Mouse (Mus musculus) limb, embryonic 10.5 days (tissue): ENCODE results near the gene Nol8. TPM values are rescaled to one million over a fixed set of nuclear protein-coding genes. Genes with fewer than 3 reads are reported as not detected.

Experiments
- DNase-seq: peaks from one replicate; pipeline ENCODE4 v3.0.0-alpha.2; 2017; ENCODE audit warnings: low spot score
- H3K27ac ChIP-seq: fragments of 300-500 bp; sonication (generic); 2 replicates; pipeline ENCODE4 v1.5.1; 2016; ENCODE audit warnings: mild to moderate bottlenecking
- H3K27me3 ChIP-seq: fragments of 300-500 bp; sonication (generic); 2 replicates; pipeline ENCODE4 v1.6.1; 2016; ENCODE audit warnings: low read depth, mild to moderate bottlenecking; ENCODE audit not compliant: poor library complexity, severe bottlenecking
- H3K36me3 ChIP-seq: fragments of 300-500 bp; sonication (generic); 2 replicates; pipeline ENCODE4 v1.6.1; 2016; ENCODE audit warnings: mild to moderate bottlenecking, moderate library complexity
- H3K4me1 ChIP-seq: fragments of 300-500 bp; sonication (generic); 2 replicates; pipeline ENCODE4 v1.6.1; 2016
- H3K4me3 ChIP-seq: fragments of 300-500 bp; sonication (generic); 2 replicates; pipeline ENCODE4 v1.5.1; 2016; ENCODE audit warnings: mild to moderate bottlenecking, moderate library complexity
- H3K9me3 ChIP-seq: fragments of 300-500 bp; sonication (generic); replicated peaks from 2 replicates; pipeline ENCODE4 v1.6.1; 2016; ENCODE audit warnings: mild to moderate bottlenecking
- WGBS: fragments of 180-500 bp; shearing (Covaris S2); methylation state at CpG from one replicate; pipeline ENCODE4 v1.1.7; 2016; 5-methylcytosine and 5-hydroxymethylcytosine counted together
- polyA plus RNA-seq: library from polyadenylated mRNA; unstranded; fragments of >200 nt; fragmentation: Nextera tagmentation; extraction: Ambion mirVana; gene quantifications from 2 replicates; pipeline ENCODE4 v1.2.1, GENCODE M21; 2016

Nol8 gene
- polyA plus RNA-seq, 1 experiment from 2014 or later, result 19.4 TPM

- 91% methylated on average over 2 of the region's 2 CpGs for WGBS
- Histone ChIP-seq H3K4me1 (no peaks in the 10 kb centered on the region), H3K27ac (no peak overlapping the region), H3K36me3 (0 out of 2 replicates have a peak, but pooled peaks cover 7% of the 10 kb centered on the region), H3K9me3 (no peaks in the 10 kb centered on the region), H3K4me3 (no peak overlapping the region), H3K27me3 (no peaks in the 10 kb centered on the region)
- no peak for DNase-seq
Observed at GRCm38 (mm10) chr13:49644731-49645529, 7.9 kb upstream of the Nol8 start.

GRCm38 (mm10) chr13:49646019-49646418 lies 6.9 kb upstream of the Nol8 start:
- WGBS, result 88% methylated on average over 1 of the region's 1 CpGs
- DNase-seq, result no peak
- no peaks in the 10 kb centered on the region for H3K9me3 ChIP-seq

GRCm38 (mm10) chr13:49651136-49651535 lies 1.7 kb upstream of the Nol8 start:
- peaks cover 12% of the 10 kb centered on the region; the same call in 1 of the 2 replicates for H3K4me1 ChIP-seq
- H3K4me3 ChIP-seq, result peak overlapping the region; percentile 84; the same call in 1 of the 2 replicates
- no peak overlapping the region for H3K27ac ChIP-seq
- no peaks in the 10 kb centered on the region for H3K9me3 ChIP-seq
- 73% methylated on average over 2 of the region's 2 CpGs for WGBS
- no peak for DNase-seq
- peaks cover 13% of the 10 kb centered on the region for H3K36me3 ChIP-seq
- H3K27me3 ChIP-seq, result no peaks in the 10 kb centered on the region

More at GRCm38 (mm10) chr13:49646019-49646418, 6.9 kb upstream of the Nol8 start:
- Histone ChIP-seq H3K27ac (no peak overlapping the region), H3K4me1 (no peaks in the 10 kb centered on the region), H3K4me3 (no peak overlapping the region), H3K36me3 (0 out of 2 replicates have a peak, but pooled peaks cover 5% of the 10 kb centered on the region), H3K27me3 (no peaks in the 10 kb centered on the region)

GRCm38 (mm10) chr13:49651781-49652351 lies 1.0 kb upstream of the Nol8 start:
- no peaks in the 10 kb centered on the region for H3K9me3 ChIP-seq
- peaks cover 19% of the 10 kb centered on the region for H3K36me3 ChIP-seq
- no peaks in the 10 kb centered on the region for H3K27me3 ChIP-seq
- peaks cover 12% of the 10 kb centered on the region; the same call in 1 of the 2 replicates for H3K4me1 ChIP-seq
- peak overlapping the region; percentile 84 for H3K27ac ChIP-seq
- H3K4me3 ChIP-seq, result peak overlapping the region; percentile 84
- DNase-seq, result no peak
- WGBS, result 4% methylated on average over 4 of the region's 4 CpGs

GRCm38 (mm10) chr13:49653180-49653541 lies 283 bp downstream of the Nol8 start:
- Histone ChIP-seq H3K27ac (peak overlapping the region; percentile 75), H3K36me3 (peaks cover 30% of the 10 kb centered on the region), H3K9me3 (no peaks in the 10 kb centered on the region), H3K4me3 (peak overlapping the region; percentile 84), H3K27me3 (no peaks in the 10 kb centered on the region), H3K4me1 (peaks cover 12% of the 10 kb centered on the region; the same call in 1 of the 2 replicates)
- WGBS, result 0% methylated on average over 16 of the region's 16 CpGs
- no peak for DNase-seq

- Histone ChIP-seq H3K4me1 (peaks cover 7% of the 10 kb centered on the region), H3K4me3 (no peak overlapping the region), H3K27me3 (no peaks in the 10 kb centered on the region), H3K27ac (no peak overlapping the region), H3K36me3 (peaks cover 64% of the 10 kb centered on the region), H3K9me3 (no peaks in the 10 kb centered on the region)
- WGBS, result 93% methylated on average over 2 of the region's 2 CpGs
- no peak for DNase-seq
Observed at GRCm38 (mm10) chr13:49677793-49678192, 24.9 kb downstream of the Nol8 start.

GRCm38 (mm10) chr13:49681351-49682232 lies 28.7 kb downstream of the Nol8 start, which contains the start of gene Iars:
Gene Iars (plus strand): TSS chr13:49682100.
- Histone ChIP-seq H3K36me3 (peaks cover 45% of the 10 kb centered on the region), H3K27me3 (no peaks in the 10 kb centered on the region), H3K27ac (peak within 1 kb of the TSS; percentile 88), H3K9me3 (no peaks in the 10 kb centered on the region), H3K4me3 (peak within 1 kb of the TSS; percentile 84), H3K4me1 (peaks cover 19% of the 10 kb centered on the region)
- DNase-seq, result peak; percentile 99
- WGBS, result 6% methylated on average over 26 of the region's 26 CpGs

GRCm38 (mm10) chr13:49682233-49682846 lies 29.5 kb downstream of the Nol8 start:
- Histone ChIP-seq H3K36me3 (peaks cover 40% of the 10 kb centered on the region), H3K4me3 (peak overlapping the region; percentile 84), H3K9me3 (no peaks in the 10 kb centered on the region), H3K27me3 (no peaks in the 10 kb centered on the region), H3K4me1 (peaks cover 19% of the 10 kb centered on the region), H3K27ac (peak overlapping the region; percentile 88)
- under 1% methylated on average over 20 of the region's 20 CpGs for WGBS
- no peak for DNase-seq

GRCm38 (mm10) chr13:49684266-49684665 lies 31.4 kb downstream of the Nol8 start:
- Histone ChIP-seq H3K36me3 (peaks cover 42% of the 10 kb centered on the region), H3K27ac (no peak overlapping the region), H3K9me3 (no peaks in the 10 kb centered on the region), H3K27me3 (no peaks in the 10 kb centered on the region), H3K4me3 (no peak overlapping the region), H3K4me1 (peaks cover 19% of the 10 kb centered on the region)
- WGBS, result 93% methylated on average over 4 of the region's 4 CpGs
- no peak for DNase-seq

GRCm38 (mm10) chr13:49691056-49691455 lies 38.2 kb downstream of the Nol8 start:
- WGBS, result 96% methylated on average over 5 of the region's 5 CpGs
- no peak for DNase-seq

GRCm38 (mm10) chr13:49703216-49703779 lies 50.4 kb downstream of the Nol8 start:
- no peaks in the 10 kb centered on the region for H3K27me3 ChIP-seq
- WGBS, result 94% methylated on average over 11 of the region's 11 CpGs
- no peak overlapping the region for H3K4me3 ChIP-seq
- no peaks in the 10 kb centered on the region for H3K4me1 ChIP-seq
- DNase-seq, result no peak
- H3K9me3 ChIP-seq, result no peaks in the 10 kb centered on the region
- H3K27ac ChIP-seq, result no peak overlapping the region
- H3K36me3 ChIP-seq, result peaks cover 83% of the 10 kb centered on the region

More at GRCm38 (mm10) chr13:49691056-49691455, 38.2 kb downstream of the Nol8 start:
- no peak overlapping the region for H3K27ac ChIP-seq
- H3K4me3 ChIP-seq, result no peak overlapping the region
- no peaks in the 10 kb centered on the region for H3K27me3 ChIP-seq
- peaks cover 70% of the 10 kb centered on the region for H3K36me3 ChIP-seq
- H3K9me3 ChIP-seq, result no peaks in the 10 kb centered on the region
- no peaks in the 10 kb centered on the region for H3K4me1 ChIP-seq
